Mouse (Mus musculus) lung, postnatal 0 days (tissue): Measurements from ENCODE around the gene Ehd3.

Experiments used
- CTCF ChIP-seq: IDR thresholded peaks from 2 replicates; pipeline ENCODE4 v1.5.1; 2016; ENCODE audit warnings: antibody characterized with exemption, mild to moderate bottlenecking
- EP300 ChIP-seq: IDR thresholded peaks from 2 replicates; pipeline ENCODE4 v1.6.1; 2016; ENCODE audit warnings: antibody characterized with exemption, mild to moderate bottlenecking, control low read depth

DNA sequence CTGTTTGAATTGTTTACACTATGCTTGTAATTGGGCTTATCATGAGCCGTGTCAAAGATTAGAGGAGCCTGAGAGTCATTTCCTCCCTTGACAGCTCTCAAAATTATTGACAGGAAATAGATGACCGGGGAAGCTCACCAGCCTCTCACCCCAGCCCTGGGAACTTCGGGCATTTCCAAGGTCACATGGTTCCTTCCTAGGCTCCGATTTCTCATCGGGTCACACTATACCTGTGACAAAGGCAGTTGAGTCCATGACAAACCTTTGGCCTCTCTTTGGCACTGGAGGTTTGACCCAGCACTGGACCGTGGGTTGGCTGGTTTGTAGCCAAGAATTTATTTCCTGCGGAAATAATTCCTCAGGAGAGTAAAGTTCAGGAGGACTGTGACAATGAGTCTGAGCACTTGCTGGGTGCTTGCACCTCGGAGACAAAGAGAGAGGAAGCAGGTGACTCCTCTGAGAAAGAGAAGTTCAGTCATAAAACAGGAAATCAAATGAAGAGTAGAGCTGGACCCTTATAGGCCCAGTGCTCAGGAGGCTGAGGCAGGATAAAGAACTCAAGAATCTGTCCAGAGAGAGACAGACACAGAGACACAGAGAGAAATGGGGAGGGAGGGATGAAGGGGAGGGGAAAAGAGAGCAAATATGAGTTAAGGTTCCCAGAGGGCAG is 17.2 kb upstream of the Ehd3 start:
- TF ChIP-seq CTCF: no peak
- no peak for TF ChIP-seq EP300
